Mouse (Mus musculus) layer of hippocampus, adult 2 months (tissue): ENCODE data around the gene Dpyd. TPM values are rescaled to one million over a fixed set of nuclear protein-coding genes. Genes with fewer than 3 reads are reported as not detected.

Experiments
- DNase-seq, 2 experiments: peaks; one replicate each; pipeline ENCODE4 v3.0.0; 2022; ENCODE audit warnings: low spot score in 2 of 2
- H3K27ac ChIP-seq: fragments of 200-600 bp; 2 replicates; pipeline ENCODE4 v1.8.1; 2022
- H3K4me3 ChIP-seq: fragments of 200-600 bp; 2 replicates; pipeline ENCODE4 v1.8.1; 2022; ENCODE audit warnings: mild to moderate bottlenecking
- CTCF ChIP-seq: fragments of 200-600 bp; conservative IDR thresholded peaks from 2 replicates; pipeline ENCODE4 v1.8.1; 2022; ENCODE audit warnings: antibody characterized with exemption, mild to moderate bottlenecking, moderate library complexity
- total RNA-seq, 2 experiments: library from RNA; stranded (reverse); gene quantifications; 2 replicates each; pipeline ENCODE4 v1.2.3; 2021

Dpyd gene
- total RNA-seq, 2 experiments from 2014 or later: 17.9 to 18.7 TPM

- no peak for DNase-seq
- Histone ChIP-seq H3K4me3 (no peak overlapping the region), H3K27ac (no peak overlapping the region)
- TF ChIP-seq CTCF: no peak
Measured at GRCm38 (mm10) chr3:119056144-119056543, 494.2 kb downstream of the Dpyd start.

GRCm38 (mm10) chr3:119063214-119063613 lies 501.3 kb downstream of the Dpyd start:
- H3K27ac ChIP-seq: no peak overlapping the region
- TF ChIP-seq CTCF: no peak
- peak overlapping the region; percentile 22; the same call in 1 of the 2 replicates for H3K4me3 ChIP-seq
- no peak for DNase-seq

- Histone ChIP-seq H3K27ac (no peak overlapping the region), H3K4me3 (peak overlapping the region; percentile 22; the same call in 1 of the 2 replicates)
- no peak for DNase-seq
- TF ChIP-seq CTCF: no peak
Measured at GRCm38 (mm10) chr3:119063642-119064041, 501.7 kb downstream of the Dpyd start.

- no peak for DNase-seq
- no peak overlapping the region for H3K4me3 ChIP-seq
- H3K27ac ChIP-seq: no peak overlapping the region
- no peak for TF ChIP-seq CTCF
Measured at GRCm38 (mm10) chr3:119064746-119065145, 502.8 kb downstream of the Dpyd start.

GRCm38 (mm10) chr3:119067221-119067620 lies 505.3 kb downstream of the Dpyd start:
- no peak for DNase-seq
- Histone ChIP-seq H3K27ac (no peak overlapping the region), H3K4me3 (no peak overlapping the region)
- no peak for TF ChIP-seq CTCF

GRCm38 (mm10) chr3:119086618-119087017 lies 524.7 kb downstream of the Dpyd start:
- Histone ChIP-seq H3K27ac (no peak overlapping the region), H3K4me3 (no peak overlapping the region)
- no peak for DNase-seq
- TF ChIP-seq CTCF: no peak

GRCm38 (mm10) chr3:119095223-119095886 lies 533.4 kb downstream of the Dpyd start:
- H3K4me3 ChIP-seq: no peak overlapping the region
- H3K27ac ChIP-seq: no peak overlapping the region
- no peak for TF ChIP-seq CTCF
- DNase-seq: no peak

- no peak for DNase-seq
- H3K4me3 ChIP-seq: no peak overlapping the region
- TF ChIP-seq CTCF: no peak
- H3K27ac ChIP-seq: no peak overlapping the region
Measured at GRCm38 (mm10) chr3:119126003-119126402, 564.1 kb downstream of the Dpyd start.

- Histone ChIP-seq H3K4me3 (no peak overlapping the region), H3K27ac (no peak overlapping the region)
- TF ChIP-seq CTCF: no peak
- no peak for DNase-seq
Measured at GRCm38 (mm10) chr3:119128076-119128475, 566.1 kb downstream of the Dpyd start.

GRCm38 (mm10) chr3:119143034-119143433 lies 581.1 kb downstream of the Dpyd start:
- no peak for DNase-seq
- no peak for TF ChIP-seq CTCF
- Histone ChIP-seq H3K4me3 (no peak overlapping the region), H3K27ac (no peak overlapping the region)

GRCm38 (mm10) chr3:119144788-119145187 lies 582.9 kb downstream of the Dpyd start:
- TF ChIP-seq CTCF: no peak

GRCm38 (mm10) chr3:119154604-119155444 lies 592.9 kb downstream of the Dpyd start:
- H3K27ac ChIP-seq: no peak overlapping the region
- no peak for DNase-seq
- H3K4me3 ChIP-seq: peak overlapping the region; percentile 42
- TF ChIP-seq CTCF: no peak

More at GRCm38 (mm10) chr3:119144788-119145187, 582.9 kb downstream of the Dpyd start:
- DNase-seq: no peak
- Histone ChIP-seq H3K4me3 (no peak overlapping the region), H3K27ac (no peak overlapping the region)

GRCm38 (mm10) chr3:119158670-119159069 lies 596.7 kb downstream of the Dpyd start:
- no peak overlapping the region for H3K4me3 ChIP-seq
- no peak overlapping the region for H3K27ac ChIP-seq
- DNase-seq: no peak
- no peak for TF ChIP-seq CTCF
